Comparison of ENCODE assay signal across 26 mouse cellular contexts in the genomic region with DNA sequence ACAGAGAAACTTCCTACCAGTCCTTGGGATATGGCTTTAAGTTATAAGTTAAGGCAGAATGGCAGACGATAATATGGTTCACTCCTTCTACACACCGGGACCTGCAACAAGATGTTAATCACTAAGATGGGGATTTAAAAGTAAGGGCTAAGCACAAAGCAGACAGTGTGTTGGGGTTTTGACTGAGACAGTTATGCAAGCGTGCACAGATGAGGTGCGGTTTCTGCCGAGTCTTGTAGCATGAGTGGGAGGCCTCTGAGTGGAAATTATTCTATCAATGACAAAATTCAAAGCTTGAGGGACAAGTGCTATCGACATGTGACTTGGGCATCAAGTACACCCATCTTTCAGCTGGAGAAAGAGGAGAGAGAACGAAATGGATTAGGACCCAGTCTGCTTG. TPM values are rescaled to one million over a fixed set of nuclear protein-coding genes. Genes with fewer than 3 reads are reported as not detected.
"Had no signal": no experiment of that assay in that cellular context is flagged by ENCODE, and none has a peak within 500 bp of the region (broad histone marks: within the 10 kb centered on the region; RNA-seq: fewer than 3 reads in every experiment).

No protein-coding gene starts in this region.

- H3K27me3 ChIP-seq: heart, embryonic 12.5 days; hindbrain, embryonic 12.5 days; limb, embryonic 13.5 days; limb, embryonic 15.5 days; liver, embryonic 15.5 days had no signal

- H3K27ac ChIP-seq: heart, embryonic 10.5 days; hindbrain, embryonic 10.5 days; hindbrain, embryonic 12.5 days; hindbrain, embryonic 14.5 days; kidney, embryonic 15.5 days; kidney, postnatal 0 days; limb, embryonic 13.5 days; limb, embryonic 15.5 days; liver, embryonic 13.5 days; liver, embryonic 15.5 days had no signal

- H3K9ac ChIP-seq: heart, embryonic 12.5 days; hindbrain, embryonic 12.5 days; hindbrain, embryonic 14.5 days; kidney, embryonic 15.5 days; limb, embryonic 13.5 days; limb, embryonic 15.5 days; liver, embryonic 13.5 days; liver, embryonic 15.5 days had no signal

- H3K4me3 ChIP-seq: heart, embryonic 10.5 days; heart, embryonic 12.5 days; hindbrain, embryonic 10.5 days; hindbrain, embryonic 12.5 days; kidney, embryonic 15.5 days; limb, embryonic 13.5 days; limb, embryonic 15.5 days; liver, embryonic 13.5 days; liver, embryonic 15.5 days had no signal

- H3K9me3 ChIP-seq: heart, embryonic 10.5 days; heart, embryonic 12.5 days; hindbrain, embryonic 10.5 days; hindbrain, embryonic 12.5 days; kidney, embryonic 15.5 days; limb, embryonic 13.5 days; limb, embryonic 15.5 days; liver, embryonic 13.5 days; liver, embryonic 15.5 days had no signal

- H3K4me2 ChIP-seq: heart, embryonic 12.5 days; hindbrain, embryonic 12.5 days; hindbrain, embryonic 14.5 days; kidney, embryonic 15.5 days; limb, embryonic 13.5 days; limb, embryonic 15.5 days; liver, embryonic 11.5 days; liver, embryonic 13.5 days; liver, embryonic 15.5 days had no signal

- H3K36me3 ChIP-seq: heart, embryonic 10.5 days; heart, embryonic 12.5 days; hindbrain, embryonic 10.5 days; hindbrain, embryonic 12.5 days; kidney, embryonic 15.5 days; limb, embryonic 13.5 days; limb, embryonic 15.5 days; liver, embryonic 13.5 days; liver, embryonic 15.5 days had no signal

- ATAC-seq: hindbrain, embryonic 16.5 days; intestine, embryonic 16.5 days had no signal

- DNase-seq: gastrocnemius, postnatal 10 days; heart, adult 18-20 months; heart, postnatal 10 days; heart, postnatal 4 days; kidney, adult 11 months; kidney, adult 2 months; kidney, adult 9 months; kidney, postnatal 14 days; kidney, postnatal 36 days; layer of hippocampus, postnatal 36 days; left cerebral cortex, postnatal 4 days; liver, embryonic 13.5 days had no signal

RNA-seq across cellular contexts. Expression of a gene that starts 12.7 kb away (rescaled TPM):
- total RNA-seq: granulocyte monocyte progenitor cell, adult 5-6 weeks had no signal
